Mouse (Mus musculus): Measurements from ENCODE around the gene Lhx4.

Gene Lhx4

DNA sequence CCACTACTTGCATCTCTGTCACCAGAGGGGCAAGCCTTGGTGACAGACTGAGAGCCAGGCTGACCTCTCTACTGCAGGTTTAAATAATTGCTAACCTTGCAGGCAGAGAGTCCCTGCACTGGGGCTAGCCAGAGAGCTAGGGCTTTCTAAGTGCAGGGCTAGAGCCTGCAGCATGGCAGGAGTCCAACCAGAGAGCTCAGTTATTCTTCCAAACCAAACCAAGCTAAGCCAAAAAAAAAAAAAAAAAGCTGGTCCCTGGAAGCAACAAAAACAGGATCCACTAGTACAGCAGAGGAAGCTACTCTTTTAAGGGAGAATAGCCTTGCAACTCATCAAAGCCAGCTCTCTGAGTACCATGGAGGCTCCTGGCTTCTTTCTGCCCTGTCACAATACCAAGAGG, 50.6 kb downstream of the Lhx4 start:
- no peak for DNase-seq

DNA sequence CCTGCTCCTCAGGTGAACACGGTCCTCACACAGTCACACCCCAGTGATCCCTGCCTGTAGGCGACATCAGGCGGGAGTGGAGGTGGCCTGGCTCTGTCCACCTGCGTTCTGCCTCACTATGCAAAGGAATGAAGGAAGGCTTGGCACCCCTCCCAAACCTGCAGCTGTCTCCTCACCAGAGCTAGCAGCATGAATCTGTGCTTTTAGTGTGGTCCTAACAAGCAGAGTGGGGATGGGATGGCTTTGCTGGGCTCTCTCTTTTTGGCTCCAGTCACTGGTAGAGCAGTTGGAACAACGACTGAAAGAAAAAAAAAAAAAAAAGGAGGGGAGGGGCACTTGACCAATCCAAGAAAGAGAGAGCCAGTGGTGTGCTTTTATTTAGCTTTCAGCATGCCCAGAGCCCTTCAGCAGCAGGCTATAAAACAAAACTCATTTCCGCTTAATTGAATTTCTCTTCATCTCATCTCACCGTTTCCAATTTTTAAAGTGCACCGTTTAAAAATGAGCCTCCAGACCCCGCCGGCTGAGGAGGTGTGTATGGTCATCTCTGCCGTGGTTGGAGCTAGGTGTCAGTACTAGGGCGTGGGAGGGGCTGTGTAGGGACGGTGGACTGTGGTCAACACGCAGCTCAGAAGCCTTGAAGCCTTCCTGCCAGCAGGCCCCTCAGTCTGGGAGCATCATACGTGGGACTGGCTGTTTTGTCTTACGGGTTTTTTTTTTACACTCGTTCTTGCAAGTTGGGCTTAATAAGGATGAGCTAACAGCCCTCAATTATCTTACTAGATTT, 52.9 kb downstream of the Lhx4 start:
- DNase-seq, result no peak

DNA sequence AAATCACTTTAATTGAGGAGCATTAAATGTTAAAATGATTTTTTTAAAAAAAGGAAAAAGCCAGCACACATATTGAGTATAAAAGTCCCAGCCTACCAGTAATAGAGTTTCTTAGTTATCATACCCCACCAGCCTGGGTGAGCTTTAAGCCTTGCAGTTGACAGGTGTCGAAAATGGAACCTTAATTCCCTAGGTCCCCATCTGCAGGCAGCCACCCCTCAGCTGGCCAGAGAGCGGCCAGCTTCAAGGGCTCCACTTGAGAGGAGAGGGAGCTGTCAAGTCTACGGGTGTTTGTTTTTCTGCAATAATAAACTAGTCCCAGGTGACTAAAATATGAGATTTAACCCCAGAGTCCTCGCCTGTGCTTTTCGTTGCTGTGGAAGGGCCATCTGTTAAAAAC, 58.0 kb downstream of the Lhx4 start:
- no peak for DNase-seq

DNA sequence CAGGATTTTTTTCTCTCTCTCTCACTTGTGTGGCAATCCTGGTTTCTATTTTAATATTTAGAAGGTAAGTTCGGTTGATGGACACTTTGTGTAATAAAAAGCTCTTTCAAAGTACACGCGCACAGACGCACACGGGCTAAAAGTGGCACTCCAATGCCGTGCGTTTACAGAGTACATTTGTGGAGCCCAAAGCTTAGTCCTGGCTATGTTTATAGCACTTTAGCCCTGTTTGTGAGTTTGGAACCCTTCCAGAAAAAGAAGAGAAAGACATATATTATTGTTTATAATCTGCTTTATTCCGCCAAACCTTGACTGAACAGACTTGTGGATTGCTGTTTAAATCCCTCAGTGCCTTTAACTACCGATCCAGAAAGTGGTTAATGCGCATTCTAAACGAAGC, 58.5 kb downstream of the Lhx4 start:
- DNase-seq, result no peak

DNA sequence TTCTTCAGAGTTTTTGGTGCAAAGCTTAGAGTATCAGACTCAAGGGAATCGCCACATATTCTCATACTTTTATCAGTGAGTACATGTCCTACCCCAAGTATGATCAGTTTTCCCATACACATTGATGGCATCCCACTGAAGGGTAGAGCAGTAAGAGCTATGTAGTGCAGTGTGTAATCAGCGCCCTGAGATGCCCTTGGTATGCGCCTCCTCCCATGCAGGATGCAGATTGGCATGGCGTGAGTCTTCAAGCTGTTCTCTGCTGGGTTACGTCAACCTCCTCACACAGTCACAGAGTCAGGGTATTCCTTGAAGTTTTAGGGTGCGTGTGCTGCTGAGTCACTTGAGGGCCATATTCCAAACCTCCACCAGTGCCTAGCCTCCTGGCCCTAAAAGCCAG, 59.3 kb downstream of the Lhx4 start:
- no peak for DNase-seq

DNA sequence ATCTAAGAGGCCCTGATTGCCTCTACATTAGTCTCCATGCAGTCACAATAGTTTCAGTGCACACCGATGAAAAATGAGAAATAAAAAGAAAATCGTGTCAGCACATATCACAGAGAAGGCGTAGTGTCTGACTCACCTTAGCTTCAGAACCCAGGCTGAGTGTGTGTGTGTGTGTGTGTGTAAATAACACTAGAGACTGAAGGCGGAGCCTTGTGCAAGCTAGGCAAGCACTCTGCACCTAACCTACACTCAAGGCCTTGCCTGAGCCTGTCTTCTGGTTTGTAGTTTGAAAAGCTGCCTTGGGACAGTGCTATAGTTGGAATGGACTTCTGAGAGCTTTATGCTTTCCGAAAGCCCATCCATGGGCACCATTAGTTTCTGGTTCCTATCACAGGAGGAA, 61.9 kb downstream of the Lhx4 start:
- no peak for DNase-seq

DNA sequence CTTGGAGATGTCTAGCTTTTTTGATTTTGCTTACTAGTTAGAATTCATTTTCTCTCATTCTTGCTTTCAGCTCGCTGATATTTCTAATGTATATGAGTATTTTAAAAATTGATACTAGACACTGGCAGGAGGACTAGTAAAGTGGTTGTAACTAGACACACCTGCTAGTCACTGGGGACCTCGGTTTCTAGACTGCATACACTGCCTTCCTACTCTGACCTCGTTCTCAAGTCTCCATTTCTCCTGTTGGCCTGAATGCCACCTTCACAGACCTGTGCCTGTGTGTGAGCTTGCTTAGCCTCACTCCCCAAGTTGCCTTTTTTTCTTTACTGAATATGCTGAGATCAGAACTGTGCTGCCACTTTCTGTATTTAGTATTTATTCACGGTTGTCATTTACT, 62.3 kb downstream of the Lhx4 start:
- DNase-seq, result no peak

DNA sequence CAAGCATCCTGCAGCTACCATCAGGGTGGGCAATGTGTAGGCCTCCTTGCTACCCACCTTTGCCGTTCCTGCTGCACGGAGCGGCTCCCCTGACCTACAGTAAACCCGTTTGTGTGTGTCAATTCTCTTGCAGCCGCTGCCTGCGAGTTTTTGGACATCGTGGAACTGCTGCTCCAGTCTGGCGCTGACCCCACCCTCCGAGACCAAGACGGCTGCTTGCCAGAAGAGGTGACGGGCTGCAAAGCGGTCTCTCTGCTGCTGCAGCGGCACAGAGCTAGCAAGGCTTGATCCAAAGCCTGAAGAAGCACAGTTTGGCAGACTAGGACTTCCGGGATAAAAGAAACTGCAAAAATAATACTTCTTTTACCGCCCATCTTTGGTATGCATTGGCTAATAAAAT, 64.7 kb downstream of the Lhx4 start:
- no peak for DNase-seq

DNA sequence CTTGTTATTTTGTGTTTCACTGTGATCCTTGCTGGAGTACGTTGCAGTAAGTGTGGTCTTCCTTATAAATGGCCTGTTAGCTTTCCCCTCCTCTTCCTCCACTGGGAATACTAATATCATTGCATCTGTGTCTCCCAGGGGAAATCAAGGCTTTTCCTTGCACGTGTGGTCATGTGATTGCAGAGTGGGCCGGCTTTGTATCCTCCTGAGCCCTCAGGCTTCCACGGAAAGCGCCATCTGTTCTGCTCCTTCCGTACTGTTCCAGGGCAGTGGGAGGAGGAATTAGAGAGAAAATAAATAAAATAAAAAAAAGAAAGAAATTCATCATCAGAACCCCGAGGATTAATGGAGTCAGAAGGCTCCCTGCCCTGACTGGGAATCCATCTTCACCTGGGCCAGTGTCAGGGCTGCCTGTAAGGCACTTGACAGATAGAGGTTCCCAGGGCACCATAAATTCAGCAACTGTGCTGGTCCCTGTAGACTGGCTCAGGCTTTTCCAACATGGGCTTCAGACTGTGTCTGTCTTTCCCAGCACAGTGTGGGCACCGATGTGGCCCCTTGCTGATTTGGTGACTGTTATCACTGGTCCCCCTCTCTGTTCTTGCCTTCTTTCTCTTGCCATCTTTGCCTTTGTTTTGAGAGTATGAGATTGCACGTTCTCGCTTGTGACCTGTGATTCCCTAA, 70.2 kb downstream of the Lhx4 start:
- DNase-seq, result no peak

DNA sequence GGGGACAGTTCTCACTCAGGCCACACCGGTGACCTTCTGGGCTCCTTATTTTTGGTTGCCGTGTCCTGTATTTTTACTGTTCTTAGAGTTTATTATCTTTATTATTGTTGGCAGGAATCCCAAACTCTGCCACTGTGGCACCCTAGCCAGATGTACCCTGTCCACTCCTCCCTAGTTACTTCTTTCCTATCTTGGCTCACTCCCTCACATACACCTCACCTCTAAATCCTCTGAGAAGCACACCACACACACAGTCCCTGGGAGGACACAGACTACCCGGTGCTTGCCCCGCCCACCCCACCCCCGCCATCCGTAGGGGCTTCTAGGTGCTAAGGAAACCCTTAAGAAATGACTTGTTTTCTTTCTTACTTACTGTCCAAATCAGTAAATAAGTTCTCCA, 75.9 kb downstream of the Lhx4 start:
- DNase-seq, result no peak

DNA sequence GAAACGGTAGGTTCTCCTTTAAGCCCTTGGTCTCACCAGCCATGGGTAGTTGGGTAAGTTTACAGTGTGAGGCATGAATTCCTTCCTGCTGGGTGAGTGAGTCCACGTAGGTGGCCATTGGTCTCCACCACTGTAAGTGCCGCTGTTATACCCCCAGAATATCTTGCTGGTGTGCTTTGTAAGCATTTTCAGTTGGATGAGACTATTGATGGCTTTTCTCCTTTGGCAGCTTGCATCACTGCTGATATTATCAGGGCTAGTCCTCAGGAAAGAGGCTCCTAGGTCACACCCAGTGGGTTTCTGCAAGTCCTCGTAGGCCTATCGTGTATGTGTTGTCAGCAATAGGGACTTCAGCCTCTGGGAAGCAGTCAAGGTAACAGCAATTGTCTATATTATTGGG, 87.5 kb downstream of the Lhx4 start:
- no peak for DNase-seq

DNA sequence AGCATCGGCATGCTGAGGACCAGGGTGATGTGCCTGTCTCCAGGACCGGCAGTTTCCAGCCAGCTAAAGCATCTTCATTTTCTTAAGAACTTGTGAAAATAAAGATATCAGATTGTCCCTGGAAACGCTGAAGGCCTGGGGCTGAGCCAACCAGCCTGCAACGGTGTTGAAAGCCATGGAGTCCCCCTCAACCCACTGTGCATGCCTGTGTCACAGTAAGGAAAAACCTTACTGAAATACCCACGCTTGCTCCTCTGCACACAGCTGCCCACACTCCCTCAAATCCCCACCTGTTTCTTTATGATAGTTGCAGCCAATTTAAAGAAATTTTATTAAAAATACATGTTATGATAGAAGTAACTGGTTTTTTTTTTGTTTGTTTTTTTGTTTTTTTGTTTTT, 95.2 kb downstream of the Lhx4 start:
- DNase-seq, result no peak

DNA sequence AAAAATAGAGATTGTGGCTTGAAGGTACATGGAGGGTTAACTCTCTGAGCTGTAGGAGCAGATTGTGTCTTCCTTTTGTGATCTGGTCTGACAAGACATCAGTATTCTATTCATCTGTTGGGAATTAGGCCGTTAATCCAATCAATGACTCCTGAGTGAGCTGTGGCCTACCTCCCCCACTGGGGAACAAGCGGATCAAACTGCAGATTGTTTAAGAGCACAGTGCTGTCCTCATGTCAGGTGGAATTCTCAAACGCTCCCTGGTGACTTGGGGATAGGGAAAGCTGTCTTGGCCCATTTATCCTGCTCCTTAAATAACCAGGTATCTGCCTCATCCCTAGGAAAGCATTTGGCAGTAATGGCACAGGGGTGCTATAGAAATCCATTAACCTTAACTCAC, 96.5 kb downstream of the Lhx4 start:
- DNase-seq, result no peak

DNA sequence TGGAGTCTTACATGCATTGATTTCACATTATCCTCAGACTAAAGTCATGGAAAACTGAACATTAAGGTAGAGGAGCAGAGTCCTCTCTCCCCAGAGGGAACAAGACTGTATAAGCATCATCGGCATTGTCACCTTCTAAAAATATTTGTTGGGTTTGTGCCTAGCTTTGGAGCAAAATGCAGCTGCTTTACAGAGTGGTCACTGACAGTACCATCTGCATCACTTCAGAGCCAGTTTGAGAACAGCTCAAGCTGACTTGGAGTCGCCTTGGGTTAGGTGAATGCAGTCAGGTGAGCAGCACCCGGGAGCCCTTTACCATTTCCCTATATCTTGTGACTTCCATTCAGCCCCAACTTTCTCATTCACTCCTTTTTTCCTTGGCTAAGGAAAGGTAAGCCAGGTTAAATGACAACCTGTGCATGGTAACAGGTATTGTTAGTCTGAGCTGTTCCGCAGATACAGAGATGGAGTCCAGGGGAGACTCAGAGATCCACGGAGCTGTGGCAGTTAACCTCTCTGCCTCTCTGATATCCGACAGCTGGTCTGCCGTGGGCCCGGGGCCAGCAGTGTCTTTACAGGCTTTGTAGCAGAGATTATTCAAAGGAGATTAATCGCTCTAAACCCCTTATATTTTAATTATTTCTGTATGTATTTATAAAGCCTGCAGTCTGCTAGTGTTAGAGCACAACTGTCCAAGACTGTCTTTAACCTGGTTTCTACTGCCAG, 101.2 kb downstream of the Lhx4 start:
- DNase-seq, result no peak
